Mouse (Mus musculus) limb, embryonic 13.5 days (tissue): ENCODE measurements around the gene Insrr. TPM values are rescaled to one million over a fixed set of nuclear protein-coding genes. Genes with fewer than 3 reads are reported as not detected.
"Not testable (repeated sequence)": the region's sequence is repeated elsewhere in the genome, so short reads cannot be mapped to it uniquely, and the experiment has no call there.

Experiments used
- ATAC-seq: fragments of 200-750 bp; cut with Nextera tagmentation; 2 replicates; pipeline ENCODE4 v1.8.0; 2017; ENCODE audit warnings: low read depth, moderate number of reproducible peaks, moderate TSS enrichment; ENCODE audit not compliant: low FRiP score
- H3K27ac ChIP-seq: fragments of 300-500 bp; sonication (generic); 2 replicates; pipeline ENCODE4 v1.5.1; 2015; ENCODE audit warnings: inconsistent platforms, mild to moderate bottlenecking, moderate library complexity
- H3K27me3 ChIP-seq: fragments of 300-500 bp; sonication (generic); 2 replicates; pipeline ENCODE4 v1.6.1; 2015; ENCODE audit warnings: mild to moderate bottlenecking, inconsistent platforms
- H3K36me3 ChIP-seq: fragments of 300-500 bp; sonication (generic); 2 replicates; pipeline ENCODE4 v1.6.1; 2015; ENCODE audit warnings: inconsistent platforms, mild to moderate bottlenecking, moderate library complexity
- H3K4me1 ChIP-seq: fragments of 300-500 bp; sonication (generic); 2 replicates; pipeline ENCODE4 v1.6.1; 2015; ENCODE audit warnings: inconsistent platforms
- H3K4me2 ChIP-seq: fragments of 300-500 bp; sonication (generic); replicated peaks from 2 replicates; pipeline ENCODE4 v1.6.1; 2015; ENCODE audit warnings: inconsistent platforms, mild to moderate bottlenecking, moderate library complexity
- H3K4me3 ChIP-seq: fragments of 300-500 bp; sonication (generic); 2 replicates; pipeline ENCODE4 v1.5.1; 2015; ENCODE audit warnings: moderate library complexity, mild to moderate bottlenecking, inconsistent platforms
- H3K9ac ChIP-seq: fragments of 300-500 bp; sonication (generic); 2 replicates; pipeline ENCODE4 v1.6.1; 2015; ENCODE audit warnings: mild to moderate bottlenecking, inconsistent platforms
- H3K9me3 ChIP-seq: fragments of 300-500 bp; sonication (generic); 2 replicates; pipeline ENCODE4 v1.6.1; 2016; ENCODE audit warnings: inconsistent platforms
- WGBS: fragments of 180-500 bp; shearing (Covaris S2); methylation state at CpG from one replicate; pipeline ENCODE4 v1.1.7; 2015; 5-methylcytosine and 5-hydroxymethylcytosine counted together
- polyA plus RNA-seq: library from polyadenylated mRNA; unstranded; fragments of >200 nt; fragmentation: Nextera tagmentation; extraction: Ambion mirVana; gene quantifications from 2 replicates; pipeline ENCODE4 v1.2.1, GENCODE M21; 2015

Insrr gene
- polyA plus RNA-seq, 1 experiment from 2014 or later: 0.51 TPM

- H3K4me3 ChIP-seq: no peak overlapping the region
- H3K27ac ChIP-seq: no peak overlapping the region
- no peak overlapping the region for H3K4me2 ChIP-seq
- peaks cover 84% of the 10 kb centered on the region for H3K27me3 ChIP-seq
- H3K9ac ChIP-seq: no peak overlapping the region
- peaks cover 18% of the 10 kb centered on the region; the same call in 1 of the 2 replicates for H3K4me1 ChIP-seq
- no peaks in the 10 kb centered on the region for H3K36me3 ChIP-seq
- no peaks in the 10 kb centered on the region for H3K9me3 ChIP-seq
- no peak for ATAC-seq
- WGBS: 84% methylated on average over 8 of the region's 8 CpGs
Measured at GRCm38 (mm10) chr3:87811297-87811696, 14.5 kb downstream of the Insrr start.

- H3K4me1 ChIP-seq: peaks cover 18% of the 10 kb centered on the region; the same call in 1 of the 2 replicates
- H3K9me3 ChIP-seq: no peaks in the 10 kb centered on the region
- H3K4me3 ChIP-seq: no peak overlapping the region
- peaks cover 82% of the 10 kb centered on the region for H3K27me3 ChIP-seq
- no peaks in the 10 kb centered on the region for H3K36me3 ChIP-seq
- 29% methylated on average over 4 of the region's 4 CpGs for WGBS
- no peak overlapping the region for H3K9ac ChIP-seq
- no peak overlapping the region for H3K4me2 ChIP-seq
- ATAC-seq: no peak
- no peak overlapping the region for H3K27ac ChIP-seq
Measured at GRCm38 (mm10) chr3:87812413-87812812, 15.7 kb downstream of the Insrr start.

- H3K9me3 ChIP-seq: no peaks in the 10 kb centered on the region
- no peak overlapping the region for H3K4me3 ChIP-seq
- no peaks in the 10 kb centered on the region for H3K36me3 ChIP-seq
- H3K9ac ChIP-seq: no peak overlapping the region
- H3K27ac ChIP-seq: no peak overlapping the region
- peaks cover 18% of the 10 kb centered on the region; the same call in 1 of the 2 replicates for H3K4me1 ChIP-seq
- peaks cover 82% of the 10 kb centered on the region for H3K27me3 ChIP-seq
- no peak overlapping the region for H3K4me2 ChIP-seq
- WGBS: 57% methylated on average over 10 of the region's 10 CpGs
- ATAC-seq: no peak
Measured at GRCm38 (mm10) chr3:87812873-87813272, 16.1 kb downstream of the Insrr start.

- 65% methylated on average over 6 of the region's 6 CpGs for WGBS
- H3K9ac ChIP-seq: no peak overlapping the region
- no peak for ATAC-seq
- H3K4me2 ChIP-seq: peak overlapping the region; percentile 27
- H3K36me3 ChIP-seq: no peaks in the 10 kb centered on the region
- H3K9me3 ChIP-seq: no peaks in the 10 kb centered on the region
- H3K4me1 ChIP-seq: peaks cover 4% of the 10 kb centered on the region; the same call in 1 of the 2 replicates
- no peak overlapping the region for H3K27ac ChIP-seq
- H3K4me3 ChIP-seq: no peak overlapping the region
- peaks cover 75% of the 10 kb centered on the region for H3K27me3 ChIP-seq
Measured at GRCm38 (mm10) chr3:87816166-87816565, 19.4 kb downstream of the Insrr start.

- ATAC-seq: 0 out of 2 replicates have a peak, but pooled peaks have one; percentile 37
Measured at GRCm38 (mm10) chr3:87816646-87817093, 19.9 kb downstream of the Insrr start.

GRCm38 (mm10) chr3:87818226-87818625, 21.5 kb downstream of the Insrr start:
- Histone ChIP-seq H3K4me3 (no peak overlapping the region), H3K4me1 (no peaks in the 10 kb centered on the region), H3K9me3 (no peaks in the 10 kb centered on the region), H3K9ac (no peak overlapping the region), H3K27ac (no peak overlapping the region), H3K36me3 (no peaks in the 10 kb centered on the region), H3K27me3 (peaks cover 64% of the 10 kb centered on the region), H3K4me2 (no peak overlapping the region)
- no peak for ATAC-seq
- WGBS: 68% methylated on average over 12 of the region's 12 CpGs

More at GRCm38 (mm10) chr3:87816646-87817093, 19.9 kb downstream of the Insrr start:
- 5% methylated on average over 12 of the region's 12 CpGs for WGBS
- Histone ChIP-seq H3K4me3 (no peak overlapping the region), H3K4me1 (peaks cover 4% of the 10 kb centered on the region; the same call in 1 of the 2 replicates), H3K27me3 (peaks cover 70% of the 10 kb centered on the region), H3K4me2 (peak overlapping the region; percentile 27), H3K9ac (no peak overlapping the region), H3K27ac (no peak overlapping the region), H3K36me3 (no peaks in the 10 kb centered on the region), H3K9me3 (no peaks in the 10 kb centered on the region)

- not testable (repeated sequence) for H3K36me3 ChIP-seq, H3K9ac ChIP-seq, ATAC-seq, H3K4me1 ChIP-seq, H3K4me3 ChIP-seq, H3K27ac ChIP-seq, H3K9me3 ChIP-seq, H3K4me2 ChIP-seq
- H3K27me3 ChIP-seq: peaks cover 13% of the 10 kb centered on the region
- WGBS: 85% methylated on average over 1 of the region's 1 CpGs
Measured at GRCm38 (mm10) chr3:87824206-87824605, 27.5 kb downstream of the Insrr start, which contains the start of gene Pear1. Gene Pear1, minus strand, starts transcription at chr3:87824306.

- no peaks in the 10 kb centered on the region for H3K4me1 ChIP-seq
- no peak for ATAC-seq
- no peak overlapping the region for H3K4me2 ChIP-seq
- no peak overlapping the region for H3K9ac ChIP-seq
- H3K27ac ChIP-seq: no peak overlapping the region
- WGBS: 46% methylated on average over 4 of the region's 4 CpGs
- H3K27me3 ChIP-seq: no peaks in the 10 kb centered on the region
- H3K4me3 ChIP-seq: no peak overlapping the region
- no peaks in the 10 kb centered on the region for H3K36me3 ChIP-seq
- no peaks in the 10 kb centered on the region for H3K9me3 ChIP-seq
Measured at GRCm38 (mm10) chr3:87828435-87828834, 31.7 kb downstream of the Insrr start.

- no peak for ATAC-seq
- 56% methylated on average over 10 of the region's 10 CpGs for WGBS
- no peak overlapping the region for H3K4me2 ChIP-seq
Measured at GRCm38 (mm10) chr3:87829025-87829424, 32.3 kb downstream of the Insrr start.

GRCm38 (mm10) chr3:87832109-87832859, 35.5 kb downstream of the Insrr start:
- WGBS: 82% methylated on average over 7 of the region's 7 CpGs
- ATAC-seq: no peak
- Histone ChIP-seq H3K4me2 (no peak overlapping the region), H3K27me3 (no peaks in the 10 kb centered on the region), H3K4me1 (no peaks in the 10 kb centered on the region), H3K9ac (no peak overlapping the region), H3K36me3 (no peaks in the 10 kb centered on the region), H3K27ac (no peak overlapping the region), H3K9me3 (no peaks in the 10 kb centered on the region), H3K4me3 (no peak overlapping the region)

More at GRCm38 (mm10) chr3:87829025-87829424, 32.3 kb downstream of the Insrr start:
- Histone ChIP-seq H3K9ac (no peak overlapping the region), H3K9me3 (no peaks in the 10 kb centered on the region), H3K4me3 (no peak overlapping the region), H3K4me1 (no peaks in the 10 kb centered on the region), H3K27me3 (no peaks in the 10 kb centered on the region), H3K27ac (no peak overlapping the region), H3K36me3 (no peaks in the 10 kb centered on the region)

GRCm38 (mm10) chr3:87833482-87833881, 36.7 kb downstream of the Insrr start:
- 64% methylated on average over 5 of the region's 5 CpGs for WGBS
- Histone ChIP-seq H3K36me3 (no peaks in the 10 kb centered on the region), H3K27me3 (no peaks in the 10 kb centered on the region), H3K4me1 (no peaks in the 10 kb centered on the region), H3K9me3 (no peaks in the 10 kb centered on the region), H3K4me2 (no peak overlapping the region), H3K9ac (no peak overlapping the region), H3K27ac (no peak overlapping the region), H3K4me3 (no peak overlapping the region)
- no peak for ATAC-seq

- H3K27ac ChIP-seq: no peak overlapping the region
- ATAC-seq: no peak
- no peaks in the 10 kb centered on the region for H3K27me3 ChIP-seq
- no peaks in the 10 kb centered on the region for H3K4me1 ChIP-seq
- no peak overlapping the region for H3K4me2 ChIP-seq
- no peak overlapping the region for H3K9ac ChIP-seq
- no peak overlapping the region for H3K4me3 ChIP-seq
- H3K36me3 ChIP-seq: no peaks in the 10 kb centered on the region
- no peaks in the 10 kb centered on the region for H3K9me3 ChIP-seq
- 0% methylated on average over 4 of the region's 4 CpGs for WGBS
Measured at GRCm38 (mm10) chr3:87838622-87839021, 41.9 kb downstream of the Insrr start.
